Mouse (Mus musculus): ENCODE data around the gene Mettl24.
"Not testable (repeated sequence)": the region's sequence is repeated elsewhere in the genome, so short reads cannot be mapped to it uniquely, and the experiment has no call there.

The Mettl24 gene

DNA sequence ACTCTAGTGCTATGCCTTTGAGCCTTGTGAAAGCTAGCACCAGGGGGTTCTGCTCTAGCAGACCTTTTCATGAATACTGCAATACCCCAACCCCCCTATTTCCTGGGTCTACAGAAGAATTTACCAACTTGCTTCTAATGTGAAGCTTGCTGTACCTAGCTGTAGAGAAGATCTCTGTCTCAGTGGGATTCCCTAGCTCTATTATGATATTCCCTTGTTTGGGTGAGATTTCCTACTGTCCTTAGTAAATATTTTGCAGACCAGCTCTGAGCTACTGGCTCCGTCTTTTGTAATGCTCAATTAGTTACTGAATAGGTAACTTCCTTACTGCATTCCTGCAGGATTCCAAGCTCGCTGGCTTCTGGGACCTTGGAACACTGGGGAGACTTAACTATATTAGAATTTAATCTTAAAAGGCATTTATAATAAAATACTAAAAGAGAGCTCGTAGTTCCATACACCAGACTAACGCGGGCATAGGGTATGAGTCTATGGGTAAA, 126.4 kb downstream of the Mettl24 start:
- not testable (repeated sequence) for DNase-seq (ENCODE audit: low read depth)

- DNase-seq (ENCODE audit: low read depth): peak; percentile 20
Measured at GRCm38 (mm10) chr10:40813627-40814026, 130.5 kb downstream of the Mettl24 start.

DNA sequence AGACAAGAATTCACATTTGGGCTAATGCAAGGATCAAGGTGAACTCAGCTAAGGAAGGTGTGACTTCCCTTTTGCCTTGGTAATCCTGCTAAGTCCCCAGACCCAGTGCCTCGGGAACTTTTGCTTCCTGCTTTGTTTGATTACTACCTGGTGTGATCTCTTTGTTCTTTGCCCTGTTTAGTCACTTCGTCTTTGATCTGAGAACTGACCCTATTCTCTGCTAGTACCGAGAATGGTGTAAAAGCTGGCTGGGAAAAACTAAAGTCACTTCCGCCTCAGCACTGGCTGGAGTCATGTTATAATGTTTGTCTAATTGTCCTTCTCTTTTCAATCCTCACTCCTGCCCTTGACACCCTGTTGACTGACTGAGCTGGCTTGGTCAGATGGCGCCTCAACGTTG, 133.4 kb downstream of the Mettl24 start:
- DNase-seq (ENCODE audit: low read depth): no peak

DNA sequence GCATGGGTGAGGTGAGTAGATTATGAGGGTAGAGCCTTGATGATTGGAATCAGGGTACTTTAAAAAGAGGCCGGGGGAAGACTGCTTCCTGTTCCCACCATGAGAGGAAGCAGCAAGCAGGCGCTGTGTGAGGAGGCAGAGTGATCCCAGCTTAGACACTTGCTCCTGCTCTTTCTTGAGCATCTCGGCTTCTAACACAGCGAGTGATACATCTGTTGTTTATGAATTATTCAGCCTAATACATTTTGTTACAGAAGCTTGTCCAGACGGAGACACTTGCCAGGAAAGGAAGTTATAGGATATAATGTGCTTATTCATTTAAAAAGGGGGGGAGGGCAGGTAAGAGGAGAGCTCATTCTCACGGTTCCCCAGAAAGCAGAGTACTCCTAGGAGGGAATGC, 142.9 kb downstream of the Mettl24 start:
- no peak for DNase-seq (ENCODE audit: low read depth)

GRCm38 (mm10) chr10:40827706-40828105, 144.6 kb downstream of the Mettl24 start:
- no peak for DNase-seq (ENCODE audit: low read depth)

DNA sequence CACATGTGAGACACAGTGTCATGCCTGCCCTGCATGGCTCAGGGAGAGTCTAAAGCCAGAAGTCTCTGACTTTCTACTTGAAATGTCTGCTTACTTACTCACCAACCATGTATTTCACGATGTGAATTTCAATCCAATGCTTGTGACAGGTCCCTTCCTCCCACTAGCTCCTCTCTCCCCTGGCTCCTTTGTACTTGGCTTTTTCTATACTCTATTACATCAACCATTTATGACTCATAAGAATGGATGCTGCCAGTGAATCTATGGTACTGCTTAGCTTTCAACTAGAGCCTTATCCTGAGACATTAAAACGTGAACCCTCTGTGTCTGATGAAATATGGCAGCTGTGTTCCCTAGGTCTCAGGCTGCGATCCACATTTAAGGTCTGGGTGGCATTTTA, 147.2 kb downstream of the Mettl24 start:
- DNase-seq (ENCODE audit: low read depth): no peak

GRCm38 (mm10) chr10:40831267-40831666, 148.2 kb downstream of the Mettl24 start:
- no peak for DNase-seq (ENCODE audit: low read depth)

GRCm38 (mm10) chr10:40840086-40840485, 157.0 kb downstream of the Mettl24 start:
- DNase-seq (ENCODE audit: low read depth): no peak

DNA sequence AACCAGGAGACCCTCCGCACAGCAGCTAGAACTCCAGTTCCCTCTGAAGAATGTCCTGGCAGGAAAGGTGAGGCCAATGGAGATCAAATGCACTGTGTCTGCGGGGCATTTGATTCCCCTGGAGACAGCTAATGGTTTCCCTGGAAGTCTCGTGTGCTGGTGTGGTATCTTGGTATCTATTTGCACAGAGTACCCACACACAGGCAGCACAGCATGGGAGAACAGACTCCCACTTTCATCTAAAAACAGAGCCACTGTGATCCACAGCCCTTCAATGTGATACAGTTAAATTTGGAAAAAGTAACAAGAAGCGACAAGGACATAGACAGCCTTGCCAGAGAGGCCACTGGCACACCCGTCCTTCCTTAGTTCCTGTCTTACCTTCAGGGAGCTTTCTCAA, 160.8 kb downstream of the Mettl24 start:
- DNase-seq (ENCODE audit: low read depth): no peak

GRCm38 (mm10) chr10:40844546-40844945, 161.5 kb downstream of the Mettl24 start:
- DNase-seq (ENCODE audit: low read depth): no peak

DNA sequence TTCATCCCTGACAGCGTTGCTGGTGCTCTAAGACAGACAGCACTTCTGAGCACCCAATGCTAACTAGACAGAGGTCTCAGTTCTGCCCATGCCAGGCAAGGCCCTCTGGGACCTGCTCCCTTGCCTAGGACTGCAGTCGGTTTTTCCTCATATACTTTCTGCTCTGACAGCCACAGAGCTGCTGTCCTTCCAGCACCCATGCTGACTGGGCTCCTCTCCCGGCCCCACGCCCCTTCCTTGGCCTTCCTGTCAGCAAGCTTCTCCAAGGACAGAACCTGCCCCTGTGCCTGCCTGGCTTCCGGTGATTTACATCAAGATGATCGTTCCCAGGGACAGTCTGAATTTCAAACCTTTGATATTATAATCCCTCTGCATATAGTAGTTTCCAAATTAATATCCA, 162.5 kb downstream of the Mettl24 start:
- DNase-seq (ENCODE audit: low read depth): no peak

DNA sequence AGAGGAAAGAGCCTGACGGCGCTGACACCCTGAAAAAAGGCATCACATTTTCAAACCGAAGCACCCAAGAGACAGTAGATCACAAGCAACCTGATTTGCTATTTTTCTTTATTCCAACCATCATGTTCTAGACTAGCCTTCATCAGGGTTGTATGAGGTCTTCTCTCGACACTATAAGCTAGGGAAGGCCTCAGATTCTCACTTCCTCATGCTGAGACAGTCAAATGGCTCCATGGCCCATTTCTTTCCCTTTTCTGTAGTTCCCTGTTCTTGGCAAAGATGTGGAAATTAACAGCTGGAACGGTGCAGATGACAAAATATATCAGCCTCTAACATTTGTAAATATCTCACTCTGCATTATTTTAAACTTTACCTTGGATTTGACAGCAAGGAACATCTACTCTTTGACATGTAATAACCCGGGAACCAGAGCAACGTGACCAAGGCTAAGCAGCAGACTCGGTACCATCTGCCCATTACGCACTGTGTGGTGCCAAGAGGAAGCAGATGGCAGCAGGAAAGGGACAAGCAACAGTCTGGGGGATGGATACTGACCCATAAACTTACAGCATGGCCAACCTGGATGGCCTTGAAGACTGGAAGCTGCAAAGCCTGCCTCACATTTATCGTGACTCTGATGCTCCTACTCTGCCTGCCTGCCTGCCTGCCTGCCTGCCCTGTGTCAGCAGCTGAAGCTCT, 164.2 kb downstream of the Mettl24 start:
- no peak for DNase-seq (ENCODE audit: low read depth)

DNA sequence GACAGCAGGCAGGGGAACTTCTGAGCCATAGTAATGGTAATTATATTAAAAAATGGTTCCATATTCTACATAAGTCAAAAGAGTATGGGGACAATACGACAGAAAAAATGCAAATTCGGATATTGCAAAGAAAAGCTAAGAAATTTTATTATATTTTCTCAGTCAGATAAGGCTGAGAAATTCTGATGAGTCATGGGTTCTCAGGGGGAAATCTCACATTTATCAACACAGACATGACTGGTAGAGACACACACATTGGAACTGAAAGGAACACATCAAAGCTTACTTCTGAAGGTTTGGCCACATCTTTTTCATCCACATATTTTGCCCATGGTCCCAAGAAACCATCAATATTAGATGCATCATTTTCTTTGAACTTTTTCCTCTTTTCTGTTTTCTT, 167.6 kb downstream of the Mettl24 start:
- DNase-seq (ENCODE audit: low read depth): no peak

GRCm38 (mm10) chr10:40851138-40851537, 168.1 kb downstream of the Mettl24 start:
- no peak for DNase-seq (ENCODE audit: low read depth)

DNA sequence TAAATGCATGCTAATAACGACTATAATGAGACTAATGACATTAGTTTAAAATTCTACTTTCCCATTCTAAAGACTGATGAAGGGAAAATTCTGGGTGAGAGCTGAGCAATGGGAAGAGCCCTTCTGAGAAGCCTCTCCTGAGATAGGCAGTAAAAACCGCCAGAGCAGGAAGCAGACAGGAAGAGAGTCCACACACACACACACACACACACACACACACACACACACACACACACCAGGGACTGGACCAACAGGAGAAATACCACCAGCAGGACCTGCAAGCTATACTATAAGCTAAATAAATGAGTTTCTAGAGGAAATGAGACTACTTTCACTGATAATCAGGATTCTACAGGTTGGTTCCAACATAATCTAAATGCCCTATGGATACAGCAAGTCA, 172.5 kb downstream of the Mettl24 start:
- DNase-seq (ENCODE audit: low read depth): no peak

DNA sequence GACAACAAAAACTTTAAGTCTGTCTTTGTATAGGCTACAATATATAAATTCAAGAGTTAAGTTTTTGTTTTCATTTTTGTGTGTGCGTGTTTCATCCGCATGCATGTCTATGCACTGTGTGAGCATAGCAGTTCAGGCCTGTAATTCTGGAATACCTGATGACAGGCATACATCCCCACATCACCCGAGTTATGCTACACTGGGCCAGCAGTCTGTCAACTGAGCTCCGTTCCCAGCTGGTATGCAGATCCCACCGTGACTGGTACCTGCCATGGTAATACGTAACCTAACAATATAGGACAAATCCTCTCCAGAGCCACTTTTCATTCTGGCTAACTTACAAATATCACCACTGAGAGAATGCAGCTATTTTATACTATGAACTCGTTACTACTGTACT, 173.6 kb downstream of the Mettl24 start:
- no peak for DNase-seq (ENCODE audit: low read depth)

- DNase-seq (ENCODE audit: low read depth): no peak
Measured at GRCm38 (mm10) chr10:40857599-40857998, 174.5 kb downstream of the Mettl24 start.
